Mouse (Mus musculus) c-Kit-negative CD71-positive TER-119-positive erythroid progenitor cells, embryonic 14.5 days (primary cell): ENCODE measurements around the gene Cdh13.

ENCODE experiments used
- DNase-seq: peaks from one replicate; pipeline ENCODE4 v3.0.0-alpha.2; 2013; ENCODE audit warnings: low read depth, low spot score

Cdh13 gene

GRCm38 (mm10) chr8:118796491-118796890 lies 513.0 kb downstream of the Cdh13 start:
- no peak for DNase-seq

GRCm38 (mm10) chr8:118797127-118797526 lies 513.6 kb downstream of the Cdh13 start:
- DNase-seq = no peak

GRCm38 (mm10) chr8:118803168-118803567 lies 519.6 kb downstream of the Cdh13 start:
- DNase-seq = no peak

GRCm38 (mm10) chr8:118809660-118810059 lies 526.1 kb downstream of the Cdh13 start:
- DNase-seq = no peak

- no peak for DNase-seq
Observed at GRCm38 (mm10) chr8:118815055-118815454, 531.5 kb downstream of the Cdh13 start.

GRCm38 (mm10) chr8:118826761-118827160 lies 543.2 kb downstream of the Cdh13 start:
- DNase-seq = no peak

GRCm38 (mm10) chr8:118827726-118828125 lies 544.2 kb downstream of the Cdh13 start:
- no peak for DNase-seq

- DNase-seq = no peak
Observed at GRCm38 (mm10) chr8:118830291-118830690, 546.8 kb downstream of the Cdh13 start.

GRCm38 (mm10) chr8:118831026-118831425 lies 547.5 kb downstream of the Cdh13 start:
- no peak for DNase-seq

GRCm38 (mm10) chr8:118838801-118839200 lies 555.3 kb downstream of the Cdh13 start:
- DNase-seq = no peak

- DNase-seq = no peak
Observed at GRCm38 (mm10) chr8:118845690-118846089, 562.2 kb downstream of the Cdh13 start.

- no peak for DNase-seq
Observed at GRCm38 (mm10) chr8:118848021-118848420, 564.5 kb downstream of the Cdh13 start.

- DNase-seq = no peak
Observed at GRCm38 (mm10) chr8:118849515-118849914, 566.0 kb downstream of the Cdh13 start.

- DNase-seq = no peak
Observed at GRCm38 (mm10) chr8:118850381-118850780, 566.8 kb downstream of the Cdh13 start.

GRCm38 (mm10) chr8:118851361-118851760 lies 567.8 kb downstream of the Cdh13 start:
- no peak for DNase-seq

GRCm38 (mm10) chr8:118852861-118853260 lies 569.3 kb downstream of the Cdh13 start:
- no peak for DNase-seq

- DNase-seq = no peak
Observed at GRCm38 (mm10) chr8:118854656-118855055, 571.1 kb downstream of the Cdh13 start.

- no peak for DNase-seq
Observed at GRCm38 (mm10) chr8:118866332-118866731, 582.8 kb downstream of the Cdh13 start.

- DNase-seq = no peak
Observed at GRCm38 (mm10) chr8:118870711-118871110, 587.2 kb downstream of the Cdh13 start.

GRCm38 (mm10) chr8:118879939-118880825 lies 596.6 kb downstream of the Cdh13 start:
- no peak for DNase-seq

GRCm38 (mm10) chr8:118884296-118884695 lies 600.8 kb downstream of the Cdh13 start:
- no peak for DNase-seq

- no peak for DNase-seq
Observed at GRCm38 (mm10) chr8:118884988-118885387, 601.5 kb downstream of the Cdh13 start.

- no peak for DNase-seq
Observed at GRCm38 (mm10) chr8:118902402-118902801, 618.9 kb downstream of the Cdh13 start.
